Mouse (Mus musculus): ENCODE measurements at regions not wholly inside any gene's neighbourhood (a gene's known extent, or its start where the extent isn't known, plus 50 kb on each side); places are given as distances from the start of the nearest gene placed in this dataset.

GRCm38 (mm10) chrX:161660106-161660505 is 56.8 kb upstream of the Rai2 start:
- Histone ChIP-seq H3K4me1 (ENCODE audit: control insufficient read depth in 1 of 2, insufficient read depth in 2 of 2) (no peaks in the 10 kb centered on the region), H3K4me2 (ENCODE audit: insufficient read depth, low read depth, poor library complexity, severe bottlenecking) (no peak overlapping the region), H3K4me3 (replicated peaks in 1 of 3; ENCODE audit: low read depth in 2 of 3, low read length in 2 of 3, poor library complexity in 1 of 3) (no peak overlapping the region), H3K27me3 (replicated peaks) (no peaks in the 10 kb centered on the region), H3K36me3 (replicated peaks in 1 of 2; ENCODE audit: control insufficient read depth in 1 of 2, insufficient read depth in 1 of 2, low read length in 1 of 2) (no peaks in the 10 kb centered on the region), H3K9ac (ENCODE audit: insufficient read depth, low read depth) (no peak overlapping the region), H3K9me3 (replicated peaks; ENCODE audit: low read length) (no peaks in the 10 kb centered on the region), H3K79me2 (replicated peaks; ENCODE audit: control insufficient read depth, extremely low read depth, insufficient read depth, poor library complexity, severe bottlenecking) (no peaks in the 10 kb centered on the region), H3K27ac (ENCODE audit: insufficient read depth, low read depth) (no peak overlapping the region)
- DNase-seq (ENCODE audit: extremely low read depth), result no peak
- no peak for TF ChIP-seq MAX (IDR thresholded peaks at IDR 0.05; ENCODE audit: low read length)
- no peak for TF ChIP-seq MAFK (IDR thresholded peaks at IDR 0.05; ENCODE audit: insufficient replicate concordance, low read length)
- TF ChIP-seq E2F4 (IDR thresholded peaks at IDR 0.05; ENCODE audit: insufficient replicate concordance, low read depth, low read length), result no peak
- no peak for TF ChIP-seq NRF1 (IDR thresholded peaks at IDR 0.05; ENCODE audit: low read depth, low read length)
- no peak for TF ChIP-seq RCOR1 (conservative IDR thresholded peaks at IDR 0.05; ENCODE audit: low read depth, low read length)
- no peak for TF ChIP-seq ETS1 (conservative IDR thresholded peaks at IDR 0.05; ENCODE audit: low read depth, low read length)
- TF ChIP-seq USF2 (conservative IDR thresholded peaks at IDR 0.05; ENCODE audit: low read depth, low read length), result no peak
- dilution Hi-C loops (cut with MboI; ENCODE audit: extremely low pct_ligation_motif_present, extremely low pct_unique_long_range_greater_than_20kb, low sequenced_read_pairs), result no loop called here
- in situ Hi-C loops (cut with MboI; ENCODE audit: low pct_ligation_motif_present, low pct_unique_long_range_greater_than_20kb, low sequenced_read_pairs), result no loop called here

GRCm38 (mm10) chrX:161661936-161662335 is 54.9 kb upstream of the Rai2 start:
- no peaks in the 10 kb centered on the region for H3K36me3 ChIP-seq (replicated peaks in 1 of 2; ENCODE audit: control insufficient read depth in 1 of 2, insufficient read depth in 1 of 2, low read length in 1 of 2)
- H3K79me2 ChIP-seq (replicated peaks; ENCODE audit: control insufficient read depth, extremely low read depth, insufficient read depth, poor library complexity, severe bottlenecking), result no peaks in the 10 kb centered on the region
- no peak for TF ChIP-seq CHD2 (IDR thresholded peaks at IDR 0.05; ENCODE audit: low read length)
- no peak for TF ChIP-seq POLR2A (IDR thresholded peaks at IDR 0.05; ENCODE audit: low read depth, low read length)
- in situ Hi-C loops (cut with MboI; ENCODE audit: low pct_ligation_motif_present, low pct_unique_long_range_greater_than_20kb, low sequenced_read_pairs), result no loop called here
- no peak overlapping the region for H3K27ac ChIP-seq (ENCODE audit: insufficient read depth, low read depth)
- H3K9me3 ChIP-seq (replicated peaks; ENCODE audit: low read length), result no peaks in the 10 kb centered on the region
- H3K4me2 ChIP-seq (ENCODE audit: insufficient read depth, low read depth, poor library complexity, severe bottlenecking), result no peak overlapping the region
- no peaks in the 10 kb centered on the region for H3K4me1 ChIP-seq (ENCODE audit: control insufficient read depth in 1 of 2, insufficient read depth in 2 of 2)
- H3K9ac ChIP-seq (ENCODE audit: insufficient read depth, low read depth), result no peak overlapping the region
- no peak overlapping the region for H3K4me3 ChIP-seq (replicated peaks in 1 of 3; ENCODE audit: low read depth in 2 of 3, low read length in 2 of 3, poor library complexity in 1 of 3)
- H3K27me3 ChIP-seq (replicated peaks), result no peaks in the 10 kb centered on the region
- dilution Hi-C loops (cut with MboI; ENCODE audit: extremely low pct_ligation_motif_present, extremely low pct_unique_long_range_greater_than_20kb, low sequenced_read_pairs), result no loop called here
- DNase-seq (ENCODE audit: extremely low read depth), result no peak
